Mouse (Mus musculus): ENCODE measurements around the gene Lnpk. TPM values are rescaled to one million over a fixed set of nuclear protein-coding genes. Genes with fewer than 3 reads are reported as not detected.

Lnpk gene
- total RNA-seq, 1 experiment, result 36.1 TPM

- no peaks in the 10 kb centered on the region for H3K4me1 ChIP-seq (ENCODE audit: control insufficient read depth in 2 of 2, insufficient read depth in 2 of 2, low read length in 2 of 2, poor library complexity in 1 of 2)
- H3K9me3 ChIP-seq (ENCODE audit: control insufficient read depth, insufficient read depth, low read depth, low read length), result no peaks in the 10 kb centered on the region
- no peak overlapping the region for H3K4me3 ChIP-seq (ENCODE audit: insufficient read depth in 1 of 2, low read depth in 1 of 2, low read length in 2 of 2, poor library complexity in 1 of 2, severe bottlenecking in 1 of 2)
- no peak overlapping the region for H3K27ac ChIP-seq (ENCODE audit: insufficient read depth, low read depth, low read length, poor library complexity, severe bottlenecking)
- H3K9ac ChIP-seq (ENCODE audit: insufficient read depth, low read depth, low read length, poor library complexity, severe bottlenecking), result no peak overlapping the region
- no peak for DNase-seq (ENCODE audit: low read depth, low spot score)
- TF ChIP-seq ZNF384 (IDR thresholded peaks at IDR 0.05; ENCODE audit: low read depth, low read length) (no peak), HCFC1 (IDR thresholded peaks at IDR 0.05; ENCODE audit: borderline replicate concordance, insufficient read depth, low read length) (no peak), MAFK (IDR thresholded peaks at IDR 0.05; ENCODE audit: insufficient read depth, low read depth, low read length) (no peak), CHD2 (IDR thresholded peaks at IDR 0.05; ENCODE audit: low read depth, low read length) (no peak), ZC3H11A (IDR thresholded peaks at IDR 0.05; ENCODE audit: borderline replicate concordance, low read depth, low read length) (no peak)
- in situ Hi-C loops (cut with MboI; ENCODE audit: low sequenced_read_pairs in 2 of 2, unreplicated experiment in 2 of 2), result no loop called here
- no peaks in the 10 kb centered on the region for H3K36me3 ChIP-seq (ENCODE audit: control insufficient read depth, insufficient read depth, low read length, poor library complexity, severe bottlenecking)
These were observed 90.8 kb downstream of the Lnpk start for GRCm38 (mm10) chr2:74488443-74488842.

- H3K9ac ChIP-seq (ENCODE audit: insufficient read depth, low read depth, low read length, poor library complexity, severe bottlenecking), result no peak overlapping the region
These were observed 96.6 kb downstream of the Lnpk start for GRCm38 (mm10) chr2:74482651-74483050.

GRCm38 (mm10) chr2:74482086-74482485 lies 97.1 kb downstream of the Lnpk start:
- TF ChIP-seq ZNF384 (IDR thresholded peaks at IDR 0.05; ENCODE audit: low read depth, low read length) (no peak), HCFC1 (IDR thresholded peaks at IDR 0.05; ENCODE audit: borderline replicate concordance, insufficient read depth, low read length) (no peak), ZC3H11A (IDR thresholded peaks at IDR 0.05; ENCODE audit: borderline replicate concordance, low read depth, low read length) (no peak), MAFK (IDR thresholded peaks at IDR 0.05; ENCODE audit: insufficient read depth, low read depth, low read length) (no peak), CHD2 (IDR thresholded peaks at IDR 0.05; ENCODE audit: low read depth, low read length) (no peak)
- Histone ChIP-seq H3K4me1 (ENCODE audit: control insufficient read depth in 2 of 2, insufficient read depth in 2 of 2, low read length in 2 of 2, poor library complexity in 1 of 2) (no peaks in the 10 kb centered on the region), H3K4me3 (ENCODE audit: insufficient read depth in 1 of 2, low read depth in 1 of 2, low read length in 2 of 2, poor library complexity in 1 of 2, severe bottlenecking in 1 of 2) (no peak overlapping the region), H3K9ac (ENCODE audit: insufficient read depth, low read depth, low read length, poor library complexity, severe bottlenecking) (no peak overlapping the region), H3K27ac (ENCODE audit: insufficient read depth, low read depth, low read length, poor library complexity, severe bottlenecking) (no peak overlapping the region), H3K9me3 (ENCODE audit: control insufficient read depth, insufficient read depth, low read depth, low read length) (no peaks in the 10 kb centered on the region), H3K36me3 (ENCODE audit: control insufficient read depth, insufficient read depth, low read length, poor library complexity, severe bottlenecking) (no peaks in the 10 kb centered on the region)
- in situ Hi-C loops (cut with MboI; ENCODE audit: low sequenced_read_pairs in 2 of 2, unreplicated experiment in 2 of 2), result no loop called here
- DNase-seq (ENCODE audit: low read depth, low spot score), result no peak

More at GRCm38 (mm10) chr2:74482651-74483050, 96.6 kb downstream of the Lnpk start:
- H3K4me3 ChIP-seq (ENCODE audit: insufficient read depth in 1 of 2, low read depth in 1 of 2, low read length in 2 of 2, poor library complexity in 1 of 2, severe bottlenecking in 1 of 2), result no peak overlapping the region
- TF ChIP-seq ZNF384 (IDR thresholded peaks at IDR 0.05; ENCODE audit: low read depth, low read length), result no peak
- TF ChIP-seq ZC3H11A (IDR thresholded peaks at IDR 0.05; ENCODE audit: borderline replicate concordance, low read depth, low read length), result no peak
- TF ChIP-seq CHD2 (IDR thresholded peaks at IDR 0.05; ENCODE audit: low read depth, low read length), result no peak
- TF ChIP-seq HCFC1 (IDR thresholded peaks at IDR 0.05; ENCODE audit: borderline replicate concordance, insufficient read depth, low read length), result no peak
- no peak for TF ChIP-seq MAFK (IDR thresholded peaks at IDR 0.05; ENCODE audit: insufficient read depth, low read depth, low read length)
- H3K36me3 ChIP-seq (ENCODE audit: control insufficient read depth, insufficient read depth, low read length, poor library complexity, severe bottlenecking), result no peaks in the 10 kb centered on the region
- H3K4me1 ChIP-seq (ENCODE audit: control insufficient read depth in 2 of 2, insufficient read depth in 2 of 2, low read length in 2 of 2, poor library complexity in 1 of 2), result no peaks in the 10 kb centered on the region
- DNase-seq (ENCODE audit: low read depth, low spot score), result no peak
- H3K9me3 ChIP-seq (ENCODE audit: control insufficient read depth, insufficient read depth, low read depth, low read length), result no peaks in the 10 kb centered on the region
- in situ Hi-C loops (cut with MboI; ENCODE audit: low sequenced_read_pairs in 2 of 2, unreplicated experiment in 2 of 2), result no loop called here
- H3K27ac ChIP-seq (ENCODE audit: insufficient read depth, low read depth, low read length, poor library complexity, severe bottlenecking), result no peak overlapping the region

Other genes with a start within 250 kb of the Lnpk start
- not detected in 2 replicates for gene Evx2, start 80.1 kb upstream of the Lnpk start, total RNA-seq (2012; rRNA removed)
- gene Hoxd13, start 88.9 kb upstream of the Lnpk start, total RNA-seq (2012; rRNA removed), result 0.26 and 0.98 TPM in 2 replicates
- gene Hoxd12, start 95.6 kb upstream of the Lnpk start, total RNA-seq (2012; rRNA removed), result not detected in 2 replicates
- 0.11 and 0.18 TPM in 2 replicates for gene Hoxd11, start 100.1 kb upstream of the Lnpk start, total RNA-seq (2012; rRNA removed)
- 0.40 TPM in 1 of 2 replicates, not detected in the other for gene Hoxd10, start 112.5 kb upstream of the Lnpk start, total RNA-seq (2012; rRNA removed)
- gene Hoxd9, start 118.3 kb upstream of the Lnpk start, total RNA-seq (2012; rRNA removed), result 0.37 and 0.76 TPM in 2 replicates
- 0.63 and 1.2 TPM in 2 replicates for gene Hoxd8, start 125.2 kb upstream of the Lnpk start, total RNA-seq (2012; rRNA removed)
- 0.40 TPM in 1 of 2 replicates, not detected in the other for gene Hoxd3, start 132.5 kb upstream of the Lnpk start, total RNA-seq (2012; rRNA removed)
- 0.16 and 0.94 TPM in 2 replicates for gene Hoxd4, start 132.5 kb upstream of the Lnpk start, total RNA-seq (2012; rRNA removed)
- 0.22 TPM in 1 of 2 replicates, not detected in the other for gene Gm28230, start 147.3 kb upstream of the Lnpk start, total RNA-seq (2012; rRNA removed)
- 0.26 and 0.36 TPM in 2 replicates for gene Hoxd1, start 183.5 kb upstream of the Lnpk start, total RNA-seq (2012; rRNA removed)
- gene Mtx2, start 246.4 kb upstream of the Lnpk start, total RNA-seq (2012; rRNA removed), result 31.2 and 35.7 TPM in 2 replicates

Data from ES-E14 (cell line).